Mouse (Mus musculus) megakaryocyte, embryonic 14.5 days (primary cell): ENCODE results near the gene Chaf1b.

Experiments
- FLI1 ChIP-seq: IDR thresholded peaks from 2 replicates; pipeline ENCODE4 v1.6.1; 2012; ENCODE audit warnings: low read length, inconsistent platforms, mixed read lengths
- GATA1 ChIP-seq: IDR thresholded peaks from 3 replicates; pipeline ENCODE4 v1.6.1; 2012; ENCODE audit warnings: mixed read lengths, low read length, inconsistent platforms, borderline replicate concordance

DNA sequence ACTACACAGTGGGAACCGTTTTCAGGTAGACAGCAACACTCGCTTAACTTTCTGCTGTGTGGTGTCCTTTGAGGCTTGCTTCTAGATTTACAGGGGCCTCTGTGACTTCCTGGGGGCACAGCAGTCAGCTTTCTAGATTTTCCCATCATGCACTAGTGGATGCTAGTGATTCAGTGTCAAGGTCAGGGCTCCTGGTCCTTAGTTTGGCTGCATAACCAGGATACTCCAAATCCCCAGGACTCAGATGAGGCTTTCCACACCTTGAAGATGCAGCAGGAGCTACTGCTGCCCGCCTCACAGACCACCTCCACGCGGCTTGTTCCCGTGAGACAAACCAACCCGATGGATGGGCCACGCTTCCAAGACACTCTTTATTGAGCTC is 35.0 kb downstream of the Chaf1b start:
- TF ChIP-seq GATA1, result no peak
- TF ChIP-seq FLI1, result no peak
